Mouse (Mus musculus): Measurements from ENCODE around the gene Mog. TPM values are rescaled to one million over a fixed set of nuclear protein-coding genes. Genes with fewer than 3 reads are reported as not detected.

The Mog gene
- polyA plus RNA-seq, 1 experiment = not detected

DNA sequence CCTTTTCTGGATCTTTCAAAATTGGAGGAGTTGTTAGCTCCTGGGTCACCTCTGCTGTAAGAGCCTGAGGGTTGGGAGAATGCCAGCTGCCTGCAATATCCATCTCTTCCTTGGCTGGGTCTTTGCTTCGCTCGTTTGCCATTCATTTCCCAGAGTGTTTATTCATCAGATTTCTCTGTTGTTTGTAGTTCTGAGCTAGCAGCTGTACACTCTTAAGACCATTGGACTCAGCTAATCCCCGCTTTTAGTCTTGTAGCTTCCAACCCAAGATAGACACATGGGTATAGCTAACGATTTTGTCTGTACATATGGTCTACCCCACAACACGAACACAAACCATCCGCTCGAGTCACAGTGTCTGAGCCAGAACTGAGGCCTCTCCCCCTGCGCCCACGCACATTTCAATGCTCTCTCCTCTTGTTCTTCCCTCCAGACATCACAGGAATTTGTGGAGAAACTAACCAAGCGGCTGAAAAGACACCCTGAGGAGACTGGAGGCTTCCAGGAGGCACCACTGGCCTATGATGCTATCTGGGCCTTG lies 39.0 kb upstream of the Mog start:
- Histone ChIP-seq H3K4me1 (peaks cover 4% of the 10 kb centered on the region; the same call in 1 of the 2 replicates), H3K9me3 (no peaks in the 10 kb centered on the region), H3K36me3 (replicated peaks; ENCODE audit: low read length) (peaks cover 66% of the 10 kb centered on the region), H3K27me3 (replicated peaks) (no peaks in the 10 kb centered on the region), H3K4me3 (replicated peaks) (no peak overlapping the region)
- TF ChIP-seq GATA1 (IDR thresholded peaks at IDR 0.05; ENCODE audit: borderline replicate concordance, low read length) = no peak
- TF ChIP-seq FLI1 (IDR thresholded peaks at IDR 0.05; ENCODE audit: low read length) = no peak

DNA sequence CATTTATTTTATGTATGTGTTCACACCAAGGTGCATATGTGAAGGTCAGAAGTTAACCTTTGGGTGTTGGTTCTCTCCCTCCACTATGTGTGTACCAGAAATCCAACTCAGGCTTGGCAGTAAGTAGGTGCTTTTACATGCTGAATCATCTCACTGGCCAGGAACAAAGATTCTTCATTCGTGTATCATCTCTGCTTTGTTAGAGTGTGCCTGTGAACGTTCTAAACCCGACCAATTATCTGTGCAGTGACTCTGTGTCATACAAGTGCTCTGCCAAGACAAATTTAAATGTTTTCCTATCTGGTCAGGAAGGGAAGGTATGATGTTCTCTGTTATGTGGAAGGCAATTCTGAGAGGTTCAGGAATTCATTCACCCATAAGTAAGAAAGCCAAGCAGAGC lies 38.2 kb upstream of the Mog start:
- Histone ChIP-seq H3K36me3 (replicated peaks; ENCODE audit: low read length) (peaks cover 67% of the 10 kb centered on the region), H3K4me1 (no peaks in the 10 kb centered on the region), H3K4me3 (replicated peaks) (no peak overlapping the region), H3K9me3 (no peaks in the 10 kb centered on the region), H3K27me3 (replicated peaks) (no peaks in the 10 kb centered on the region)
- TF ChIP-seq GATA1 (IDR thresholded peaks at IDR 0.05; ENCODE audit: borderline replicate concordance, low read length) = no peak
- TF ChIP-seq FLI1 (IDR thresholded peaks at IDR 0.05; ENCODE audit: low read length) = no peak

DNA sequence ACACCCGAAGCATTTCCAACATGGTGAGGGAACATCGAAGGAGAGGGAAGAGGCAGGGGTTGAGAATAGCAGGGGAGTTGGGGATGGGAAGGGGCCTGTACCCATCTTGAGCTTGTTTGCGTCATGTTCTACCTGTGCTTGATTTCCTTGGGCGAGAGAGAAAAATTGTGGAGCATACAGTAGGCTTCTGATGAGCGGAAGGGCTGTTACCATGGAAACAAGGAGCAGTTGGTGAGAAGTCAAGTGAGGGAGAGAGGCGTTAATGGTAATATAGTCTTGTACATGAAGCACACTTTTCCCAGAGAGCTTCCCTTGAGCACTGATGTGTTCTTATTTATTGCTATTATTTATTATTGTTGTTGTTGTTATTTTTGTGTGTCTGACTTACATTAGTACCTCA lies 33.8 kb upstream of the Mog start:
- no peak for TF ChIP-seq GATA1 (IDR thresholded peaks at IDR 0.05; ENCODE audit: borderline replicate concordance, low read length)
- H3K4me1 ChIP-seq = peaks cover 5% of the 10 kb centered on the region
- peaks cover 54% of the 10 kb centered on the region for H3K36me3 ChIP-seq (replicated peaks; ENCODE audit: low read length)
- no peak overlapping the region for H3K4me3 ChIP-seq (replicated peaks)
- H3K27me3 ChIP-seq (replicated peaks) = no peaks in the 10 kb centered on the region
- no peaks in the 10 kb centered on the region for H3K9me3 ChIP-seq

DNA sequence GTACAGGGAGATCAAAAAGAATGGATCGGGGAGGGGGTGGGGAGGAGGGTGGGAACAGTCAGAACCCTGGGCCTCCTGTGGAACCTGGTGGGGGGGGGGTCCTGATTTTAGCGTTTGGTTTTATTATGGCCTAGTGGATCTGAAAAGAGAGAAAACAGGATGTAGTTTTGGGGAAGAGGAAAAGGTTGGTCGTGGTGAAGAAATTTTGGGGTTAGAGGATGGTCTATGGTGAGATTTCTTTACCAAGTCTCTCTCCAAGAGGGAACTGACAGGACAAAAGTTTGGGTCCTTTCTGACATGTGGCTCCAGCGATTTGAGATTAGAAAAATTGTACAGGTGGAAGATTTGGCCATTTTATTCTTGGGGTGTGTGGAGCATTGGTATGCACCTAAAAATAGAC lies 28.5 kb upstream of the Mog start:
- peaks cover 29% of the 10 kb centered on the region for H3K27me3 ChIP-seq (replicated peaks)
- H3K4me1 ChIP-seq = peaks cover 25% of the 10 kb centered on the region
- no peaks in the 10 kb centered on the region for H3K9me3 ChIP-seq
- H3K4me3 ChIP-seq (replicated peaks) = no peak overlapping the region
- TF ChIP-seq FLI1 (IDR thresholded peaks at IDR 0.05; ENCODE audit: low read length) (no peak), GATA1 (IDR thresholded peaks at IDR 0.05; ENCODE audit: borderline replicate concordance, low read length) (no peak)
- H3K36me3 ChIP-seq (replicated peaks; ENCODE audit: low read length) = peaks cover 29% of the 10 kb centered on the region

DNA sequence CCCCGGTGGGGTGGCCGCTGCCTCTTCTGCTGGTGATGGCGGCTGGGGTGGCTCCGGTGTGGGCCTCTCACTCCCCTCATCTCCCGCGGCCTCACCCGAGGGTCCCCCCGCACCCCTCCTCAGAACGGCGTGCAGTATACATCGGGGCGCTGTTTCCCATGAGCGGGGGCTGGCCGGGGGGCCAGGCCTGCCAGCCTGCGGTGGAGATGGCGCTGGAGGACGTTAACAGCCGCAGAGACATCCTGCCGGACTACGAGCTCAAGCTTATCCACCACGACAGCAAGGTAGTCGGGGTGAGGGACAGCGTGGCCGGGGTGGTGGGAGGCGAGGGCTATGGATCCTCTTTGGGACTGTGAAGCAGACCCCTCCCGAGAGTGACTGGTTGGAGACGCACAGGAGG lies 27.7 kb upstream of the Mog start:
- Histone ChIP-seq H3K4me3 (replicated peaks) (no peak overlapping the region), H3K36me3 (replicated peaks; ENCODE audit: low read length) (peaks cover 20% of the 10 kb centered on the region), H3K4me1 (peaks cover 33% of the 10 kb centered on the region), H3K9me3 (no peaks in the 10 kb centered on the region), H3K27me3 (replicated peaks) (peaks cover 37% of the 10 kb centered on the region)
- no peak for TF ChIP-seq FLI1 (IDR thresholded peaks at IDR 0.05; ENCODE audit: low read length)
- TF ChIP-seq GATA1 (IDR thresholded peaks at IDR 0.05; ENCODE audit: borderline replicate concordance, low read length) = no peak

DNA sequence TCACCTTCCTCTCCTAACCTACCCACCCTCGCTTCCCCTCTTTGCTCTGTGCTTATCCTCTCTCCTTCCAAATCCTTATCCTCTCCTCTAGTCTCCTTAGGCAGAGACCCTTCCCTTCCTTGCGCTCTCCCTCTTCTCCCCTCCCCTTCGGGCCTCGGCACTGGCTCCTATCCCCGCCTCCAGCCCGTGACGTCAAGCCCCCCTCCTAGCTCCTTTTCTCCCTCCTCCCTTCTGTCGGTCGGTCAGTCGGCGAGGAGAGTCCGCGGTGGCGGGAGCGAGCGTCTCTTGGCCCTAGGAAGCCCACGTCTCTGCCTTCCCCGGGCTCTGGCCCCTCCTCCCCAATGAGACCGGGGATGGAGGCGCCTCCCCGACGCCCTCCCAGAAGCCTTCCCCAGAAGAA lies 27.2 kb upstream of the Mog start:
- Histone ChIP-seq H3K4me3 (replicated peaks) (peak overlapping the region; percentile 73), H3K27me3 (replicated peaks) (peaks cover 42% of the 10 kb centered on the region)
- no peak for TF ChIP-seq GATA1 (IDR thresholded peaks at IDR 0.05; ENCODE audit: borderline replicate concordance, low read length)
- TF ChIP-seq FLI1 (IDR thresholded peaks at IDR 0.05; ENCODE audit: low read length) = no peak

DNA sequence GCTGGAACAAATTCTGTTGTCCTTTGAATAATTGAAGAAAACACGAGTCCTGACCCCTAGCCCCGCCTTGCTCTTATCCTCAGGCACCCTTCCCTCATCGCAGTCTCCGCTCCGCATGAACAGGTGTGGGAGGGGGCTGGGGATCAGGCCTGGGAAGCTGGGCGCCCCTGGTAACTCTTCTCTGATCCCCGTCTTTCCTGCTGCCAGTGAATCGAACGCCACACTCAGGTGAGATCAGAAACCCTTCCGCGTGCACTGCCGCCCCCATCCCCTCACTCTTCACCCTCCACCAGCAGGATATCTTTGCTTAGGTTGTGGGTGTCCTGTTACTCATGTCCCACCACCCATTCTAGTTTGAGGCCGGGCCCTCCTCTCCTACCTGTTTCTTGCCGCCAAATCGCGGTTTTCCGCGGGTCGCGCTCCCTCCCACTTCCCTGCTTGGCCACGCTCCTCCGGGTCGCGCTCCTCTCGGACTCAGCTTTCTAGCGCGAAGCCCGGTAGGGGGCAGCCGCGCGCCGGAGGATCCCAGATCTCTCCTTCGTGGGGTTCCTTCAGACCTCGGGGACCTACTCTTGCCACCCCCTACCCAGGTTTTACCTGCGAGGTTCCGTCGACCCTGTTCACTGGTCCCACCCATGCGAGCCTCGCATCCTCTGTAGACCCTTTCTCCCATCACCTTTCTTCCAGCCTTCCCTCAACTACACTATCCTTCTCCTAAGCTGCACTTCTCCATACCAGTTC lies 26.5 kb upstream of the Mog start:
- peak overlapping the region; percentile 73 for H3K4me3 ChIP-seq (replicated peaks)
- H3K27me3 ChIP-seq (replicated peaks) = peaks cover 46% of the 10 kb centered on the region
- TF ChIP-seq GATA1 (IDR thresholded peaks at IDR 0.05; ENCODE audit: borderline replicate concordance, low read length) (no peak), FLI1 (IDR thresholded peaks at IDR 0.05; ENCODE audit: low read length) (no peak)
- H3K36me3 ChIP-seq (replicated peaks; ENCODE audit: low read length) = peaks cover 9% of the 10 kb centered on the region
- H3K4me1 ChIP-seq = peaks cover 41% of the 10 kb centered on the region
- no peaks in the 10 kb centered on the region for H3K9me3 ChIP-seq

More for the DNA sequence above, 27.2 kb upstream of the Mog start:
- H3K9me3 ChIP-seq = no peaks in the 10 kb centered on the region
- peaks cover 37% of the 10 kb centered on the region for H3K4me1 ChIP-seq
- peaks cover 16% of the 10 kb centered on the region for H3K36me3 ChIP-seq (replicated peaks; ENCODE audit: low read length)

DNA sequence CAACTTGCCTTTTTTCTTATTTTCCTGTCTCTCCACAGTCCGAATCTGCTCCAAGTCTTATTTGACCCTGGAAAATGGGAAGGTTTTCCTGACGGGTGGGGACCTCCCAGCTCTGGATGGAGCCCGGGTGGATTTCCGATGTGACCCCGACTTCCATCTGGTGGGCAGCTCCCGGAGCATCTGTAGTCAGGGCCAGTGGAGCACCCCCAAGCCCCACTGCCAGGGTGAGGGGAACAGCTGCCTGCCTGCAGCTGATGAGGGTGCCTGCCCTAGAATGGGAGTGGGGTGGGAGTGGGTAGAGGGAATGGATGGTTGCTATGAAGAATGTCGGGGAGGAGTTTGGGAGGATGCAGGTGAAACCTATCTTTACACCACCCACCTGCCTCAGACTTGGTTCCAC lies 25.2 kb upstream of the Mog start:
- TF ChIP-seq FLI1 (IDR thresholded peaks at IDR 0.05; ENCODE audit: low read length) = no peak
- TF ChIP-seq GATA1 (IDR thresholded peaks at IDR 0.05; ENCODE audit: borderline replicate concordance, low read length) = no peak
- H3K4me3 ChIP-seq (replicated peaks) = no peak overlapping the region
- H3K27me3 ChIP-seq (replicated peaks) = peaks cover 50% of the 10 kb centered on the region
- no peaks in the 10 kb centered on the region for H3K36me3 ChIP-seq (replicated peaks; ENCODE audit: low read length)
- no peaks in the 10 kb centered on the region for H3K9me3 ChIP-seq
- peaks cover 36% of the 10 kb centered on the region for H3K4me1 ChIP-seq

DNA sequence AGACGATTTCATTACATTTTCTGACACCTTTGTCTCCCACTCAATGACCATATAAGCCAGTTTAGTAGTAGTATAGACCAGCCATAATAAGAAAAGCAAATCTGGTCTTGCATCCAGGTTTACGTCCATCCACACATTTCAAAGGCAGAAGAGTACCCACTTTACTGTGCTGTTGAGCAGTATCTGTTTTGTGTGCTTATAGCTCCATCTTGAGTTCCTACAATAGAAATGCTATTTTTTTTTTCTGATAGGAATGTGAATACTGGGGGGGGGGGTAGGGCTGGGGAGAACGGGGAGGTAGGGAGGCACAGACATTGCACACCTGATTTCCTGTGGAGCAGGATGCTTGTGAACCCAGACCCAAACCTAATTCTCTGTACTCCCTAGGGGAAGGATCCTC lies 24.8 kb upstream of the Mog start:
- Histone ChIP-seq H3K9me3 (no peaks in the 10 kb centered on the region), H3K36me3 (replicated peaks; ENCODE audit: low read length) (no peaks in the 10 kb centered on the region), H3K27me3 (replicated peaks) (peaks cover 50% of the 10 kb centered on the region), H3K4me1 (peaks cover 36% of the 10 kb centered on the region), H3K4me3 (replicated peaks) (no peak overlapping the region)
- TF ChIP-seq GATA1 (IDR thresholded peaks at IDR 0.05; ENCODE audit: borderline replicate concordance, low read length) (no peak), FLI1 (IDR thresholded peaks at IDR 0.05; ENCODE audit: low read length) (no peak)

DNA sequence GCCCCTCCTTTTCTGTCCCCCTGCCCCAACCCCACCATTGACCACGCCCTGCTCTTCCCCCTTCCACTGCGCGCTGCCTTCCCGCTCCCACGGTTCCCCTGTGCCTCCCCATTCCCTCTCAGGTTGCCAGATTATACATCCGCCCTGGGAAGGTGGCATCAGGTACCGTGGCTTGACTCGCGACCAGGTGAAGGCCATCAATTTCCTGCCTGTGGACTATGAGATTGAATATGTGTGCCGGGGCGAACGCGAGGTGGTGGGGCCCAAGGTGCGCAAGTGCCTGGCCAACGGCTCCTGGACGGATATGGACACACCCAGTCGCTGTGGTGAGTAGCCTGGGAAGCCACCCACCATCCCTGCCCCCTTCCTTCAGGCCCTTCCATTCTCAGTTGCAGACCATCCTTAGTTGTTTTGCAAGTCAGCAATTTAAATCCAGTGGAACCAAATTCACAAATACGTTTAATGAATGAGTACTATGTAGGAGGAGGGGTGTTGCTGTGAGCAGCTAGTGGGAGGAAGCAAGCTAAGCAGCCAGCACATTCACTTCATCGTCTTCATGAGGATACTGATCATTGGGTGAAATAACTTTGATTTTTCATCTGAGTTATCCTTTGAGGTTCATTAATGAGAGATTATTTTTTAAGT lies 24.3 kb upstream of the Mog start:
- Histone ChIP-seq H3K36me3 (replicated peaks; ENCODE audit: low read length) (no peaks in the 10 kb centered on the region), H3K9me3 (no peaks in the 10 kb centered on the region), H3K4me3 (replicated peaks) (peak overlapping the region; percentile 42), H3K4me1 (peaks cover 36% of the 10 kb centered on the region), H3K27me3 (replicated peaks) (peaks cover 50% of the 10 kb centered on the region)
- no peak for TF ChIP-seq GATA1 (IDR thresholded peaks at IDR 0.05; ENCODE audit: borderline replicate concordance, low read length)
- no peak for TF ChIP-seq FLI1 (IDR thresholded peaks at IDR 0.05; ENCODE audit: low read length)
